Mouse (Mus musculus): ENCODE data around the gene Coro2a. TPM values are rescaled to one million over a fixed set of nuclear protein-coding genes. Genes with fewer than 3 reads are reported as not detected.
A peak's percentile ranks its signal among the peaks of the same experiment; 100 is the strongest.

Gene Coro2a
- polyA plus RNA-seq, 1 experiment from 2014 or later: 5.0 TPM

DNA sequence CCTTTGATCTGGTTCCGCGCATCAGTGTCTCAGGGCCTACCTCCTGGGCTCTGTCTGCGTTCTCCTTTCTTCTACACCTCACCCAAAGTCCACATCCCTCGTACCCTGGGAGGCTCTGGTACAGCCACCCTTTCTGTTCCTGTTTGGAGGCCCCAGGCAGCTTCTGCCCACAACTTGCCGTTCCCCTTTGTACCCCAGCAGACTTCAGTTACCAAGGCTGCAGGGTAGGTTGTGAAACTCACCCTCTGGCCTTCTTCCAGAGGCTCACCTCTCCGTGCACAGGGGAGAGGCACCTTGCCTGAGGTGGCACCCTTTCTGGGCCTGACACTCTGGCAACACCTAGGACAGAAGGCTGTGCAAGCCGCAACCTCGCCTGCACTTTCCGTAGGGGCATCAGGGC, 46.2 kb downstream of the Coro2a start:
- no peak for DNase-seq (ENCODE audit: low spot score)
- H3K36me3 ChIP-seq (ENCODE audit: control insufficient read depth, insufficient read depth, low read length): no peaks in the 10 kb centered on the region
- no peak; the same call in 1 of the 2 replicates for ATAC-seq (ENCODE audit: low read depth)
- no peaks in the 10 kb centered on the region for H3K9me3 ChIP-seq (ENCODE audit: control insufficient read depth, low read length)
- no peak overlapping the region for H3K4me2 ChIP-seq (ENCODE audit: low read depth, low read length)
- H3K9ac ChIP-seq (ENCODE audit: low read depth, low read length): no peak overlapping the region
- WGBS: 79% methylated on average over 9 of the region's 9 CpGs
- no peaks in the 10 kb centered on the region for H3K27me3 ChIP-seq (replicated peaks; ENCODE audit: control insufficient read depth, insufficient read depth, low read length)
- no peaks in the 10 kb centered on the region for H3K4me1 ChIP-seq (ENCODE audit: control insufficient read depth, insufficient read depth, low read length)
- no peak overlapping the region for H3K4me3 ChIP-seq (ENCODE audit: low read depth, low read length)
- no peak overlapping the region for H3K27ac ChIP-seq (replicated peaks; ENCODE audit: low read depth, low read length)

DNA sequence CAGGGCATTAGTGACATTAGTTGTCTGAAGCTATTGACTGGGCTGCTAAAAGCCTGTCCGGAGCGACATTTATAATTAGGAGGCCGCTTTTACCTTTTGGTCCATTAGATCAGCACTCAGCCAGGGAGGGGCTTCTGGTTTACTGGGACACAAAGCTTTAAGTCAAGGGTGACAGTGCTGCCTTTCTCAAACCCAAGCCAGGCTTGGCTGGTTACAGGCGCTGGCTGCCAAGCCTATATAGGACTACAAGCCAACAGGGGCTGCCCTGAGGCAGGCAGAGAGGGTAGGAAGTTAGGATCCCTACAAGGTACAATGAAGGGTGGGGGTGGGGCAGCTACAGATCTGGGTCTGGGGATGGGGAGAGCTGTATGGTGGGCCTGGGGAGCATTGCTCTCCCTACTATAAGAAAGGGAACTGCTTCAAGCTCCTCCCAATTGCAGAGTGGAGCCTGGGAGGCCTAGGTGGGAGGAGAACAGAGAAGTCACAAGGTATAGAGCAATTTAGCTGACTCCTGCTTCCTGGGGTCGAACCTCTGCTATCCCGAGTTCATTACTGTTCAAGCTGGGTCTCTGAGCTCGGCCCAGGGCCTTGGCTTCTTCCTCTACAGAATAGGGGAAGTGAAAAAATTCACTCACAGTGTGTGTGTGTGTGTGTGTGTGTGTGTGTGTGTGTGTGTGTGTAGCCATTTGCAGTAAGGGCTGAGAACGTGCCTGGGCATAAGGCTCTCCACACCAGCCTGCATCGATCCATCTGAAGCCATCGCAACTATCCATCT, 47.5 kb downstream of the Coro2a start:
- Histone ChIP-seq H3K27ac (replicated peaks; ENCODE audit: low read depth, low read length) (no peak overlapping the region), H3K9me3 (ENCODE audit: control insufficient read depth, low read length) (no peaks in the 10 kb centered on the region), H3K4me1 (ENCODE audit: control insufficient read depth, insufficient read depth, low read length) (no peaks in the 10 kb centered on the region), H3K27me3 (replicated peaks; ENCODE audit: control insufficient read depth, insufficient read depth, low read length) (no peaks in the 10 kb centered on the region), H3K4me2 (ENCODE audit: low read depth, low read length) (no peak overlapping the region), H3K4me3 (ENCODE audit: low read depth, low read length) (no peak overlapping the region), H3K9ac (ENCODE audit: low read depth, low read length) (no peak overlapping the region), H3K36me3 (ENCODE audit: control insufficient read depth, insufficient read depth, low read length) (no peaks in the 10 kb centered on the region)
- 76% methylated on average over 10 of the region's 10 CpGs for WGBS
- DNase-seq (ENCODE audit: low spot score) (no peak), ATAC-seq (ENCODE audit: low read depth) (no peak)

DNA sequence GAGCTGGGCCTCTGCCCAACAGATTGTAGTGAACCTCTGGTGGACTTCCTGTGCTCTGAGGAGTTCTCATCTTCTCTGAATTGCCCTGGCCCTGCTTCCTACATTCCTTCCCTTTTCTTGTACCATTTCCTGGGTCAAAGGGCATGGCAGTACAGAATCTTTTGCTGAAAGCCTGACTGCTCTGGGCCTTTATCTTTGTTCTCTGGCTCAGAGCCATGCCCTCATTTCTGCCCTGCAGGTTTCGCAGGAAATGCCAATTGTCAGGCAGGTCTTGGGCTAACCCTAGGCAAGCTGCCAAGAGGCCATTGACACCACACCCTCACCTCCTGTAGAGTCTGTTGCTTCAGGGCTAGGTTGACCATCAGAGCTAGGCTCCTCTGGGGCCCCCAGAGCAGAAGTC, 48.1 kb downstream of the Coro2a start:
- Histone ChIP-seq H3K36me3 (ENCODE audit: control insufficient read depth, insufficient read depth, low read length) (no peaks in the 10 kb centered on the region), H3K27ac (replicated peaks; ENCODE audit: low read depth, low read length) (no peak overlapping the region), H3K27me3 (replicated peaks; ENCODE audit: control insufficient read depth, insufficient read depth, low read length) (no peaks in the 10 kb centered on the region), H3K9ac (ENCODE audit: low read depth, low read length) (no peak overlapping the region), H3K9me3 (ENCODE audit: control insufficient read depth, low read length) (no peaks in the 10 kb centered on the region), H3K4me2 (ENCODE audit: low read depth, low read length) (no peak overlapping the region), H3K4me3 (ENCODE audit: low read depth, low read length) (no peak overlapping the region), H3K4me1 (ENCODE audit: control insufficient read depth, insufficient read depth, low read length) (no peaks in the 10 kb centered on the region)
- DNase-seq (ENCODE audit: low spot score): no peak
- no peak for ATAC-seq (ENCODE audit: low read depth)
- WGBS: 76% methylated on average over 1 of the region's 1 CpGs

DNA sequence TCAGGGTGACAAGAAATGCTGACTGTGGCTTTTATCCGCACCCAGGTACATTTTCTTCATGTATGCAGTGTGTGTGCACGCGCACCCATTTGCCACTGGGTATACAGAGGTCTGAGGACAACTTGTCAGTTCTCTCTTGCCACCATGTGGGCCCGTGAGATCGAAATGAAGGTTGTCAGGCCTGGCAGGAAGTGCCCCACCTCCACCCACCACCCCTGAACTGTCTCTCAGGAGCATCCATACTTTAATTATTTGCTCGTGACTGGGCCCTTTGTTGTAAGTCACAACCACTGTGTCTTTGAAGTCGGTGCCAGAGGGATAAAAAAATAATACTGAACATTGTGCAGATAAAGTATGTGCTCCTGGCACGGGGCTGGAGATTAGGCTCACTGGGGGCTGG, 51.6 kb downstream of the Coro2a start:
- DNase-seq (ENCODE audit: low spot score) (peak; percentile 45), ATAC-seq (ENCODE audit: low read depth) (no peak)
- Histone ChIP-seq H3K4me2 (ENCODE audit: low read depth, low read length) (no peak overlapping the region), H3K27me3 (replicated peaks; ENCODE audit: control insufficient read depth, insufficient read depth, low read length) (no peaks in the 10 kb centered on the region), H3K9me3 (ENCODE audit: control insufficient read depth, low read length) (no peaks in the 10 kb centered on the region), H3K4me1 (ENCODE audit: control insufficient read depth, insufficient read depth, low read length) (no peaks in the 10 kb centered on the region), H3K36me3 (ENCODE audit: control insufficient read depth, insufficient read depth, low read length) (no peaks in the 10 kb centered on the region), H3K4me3 (ENCODE audit: low read depth, low read length) (no peak overlapping the region), H3K27ac (replicated peaks; ENCODE audit: low read depth, low read length) (no peak overlapping the region), H3K9ac (ENCODE audit: low read depth, low read length) (no peak overlapping the region)
- WGBS: 43% methylated on average over 8 of the region's 8 CpGs

DNA sequence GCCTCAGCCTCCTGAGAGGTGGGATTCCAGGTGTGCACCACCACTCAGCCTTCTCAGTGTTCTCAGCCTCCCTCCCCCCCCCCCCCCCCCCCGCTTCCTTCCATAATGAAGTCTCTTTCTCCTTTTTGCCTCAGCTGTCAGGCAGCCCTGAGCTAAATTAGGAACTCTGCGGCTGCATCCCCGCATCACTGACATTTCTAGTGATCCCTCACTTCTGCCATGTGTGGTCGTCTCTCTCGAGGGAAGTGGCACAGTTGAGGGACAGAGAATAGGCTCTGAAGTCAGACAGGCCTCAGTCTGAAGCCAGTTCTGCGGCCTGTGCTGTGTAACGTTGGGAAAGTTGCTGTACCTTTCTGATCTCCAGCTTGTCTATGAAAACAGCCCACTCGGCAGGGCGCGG, 52.0 kb downstream of the Coro2a start:
- 71% methylated on average over 10 of the region's 10 CpGs for WGBS
- no peak overlapping the region for H3K9ac ChIP-seq (ENCODE audit: low read depth, low read length)
- H3K9me3 ChIP-seq (ENCODE audit: control insufficient read depth, low read length): no peaks in the 10 kb centered on the region
- no peaks in the 10 kb centered on the region for H3K4me1 ChIP-seq (ENCODE audit: control insufficient read depth, insufficient read depth, low read length)
- H3K27ac ChIP-seq (replicated peaks; ENCODE audit: low read depth, low read length): no peak overlapping the region
- H3K27me3 ChIP-seq (replicated peaks; ENCODE audit: control insufficient read depth, insufficient read depth, low read length): no peaks in the 10 kb centered on the region
- H3K4me3 ChIP-seq (ENCODE audit: low read depth, low read length): no peak overlapping the region
- no peaks in the 10 kb centered on the region for H3K36me3 ChIP-seq (ENCODE audit: control insufficient read depth, insufficient read depth, low read length)
- ATAC-seq (ENCODE audit: low read depth): no peak
- no peak overlapping the region for H3K4me2 ChIP-seq (ENCODE audit: low read depth, low read length)
- DNase-seq (ENCODE audit: low spot score): no peak

DNA sequence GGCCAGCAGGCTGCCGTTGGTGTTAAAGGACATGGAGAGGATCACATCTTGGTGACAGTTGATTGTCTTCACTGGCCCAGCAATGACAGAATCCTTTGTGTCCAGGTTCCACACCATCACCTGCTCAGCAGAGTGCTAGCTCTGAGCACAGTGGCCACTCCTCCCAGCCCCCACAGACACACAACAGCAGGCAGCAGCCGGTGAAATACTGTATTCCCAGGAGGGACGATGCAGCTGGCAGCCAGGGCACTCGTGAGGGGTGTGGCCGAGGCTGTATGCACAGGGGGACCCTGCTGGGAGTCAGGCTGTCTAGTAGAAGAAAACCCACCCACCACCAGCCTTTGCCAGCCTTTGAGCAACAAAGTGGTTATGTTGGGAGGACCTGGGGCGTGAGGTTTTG, 55.3 kb downstream of the Coro2a start:
- 34% methylated on average over 5 of the region's 6 CpGs for WGBS
- Histone ChIP-seq H3K4me3 (ENCODE audit: low read depth, low read length) (no peak overlapping the region), H3K27me3 (replicated peaks; ENCODE audit: control insufficient read depth, insufficient read depth, low read length) (no peaks in the 10 kb centered on the region), H3K27ac (replicated peaks; ENCODE audit: low read depth, low read length) (no peak overlapping the region), H3K4me1 (ENCODE audit: control insufficient read depth, insufficient read depth, low read length) (no peaks in the 10 kb centered on the region), H3K4me2 (ENCODE audit: low read depth, low read length) (no peak overlapping the region), H3K36me3 (ENCODE audit: control insufficient read depth, insufficient read depth, low read length) (no peaks in the 10 kb centered on the region), H3K9me3 (ENCODE audit: control insufficient read depth, low read length) (no peaks in the 10 kb centered on the region), H3K9ac (ENCODE audit: low read depth, low read length) (no peak overlapping the region)
- ATAC-seq (ENCODE audit: low read depth) (peak; percentile 81), DNase-seq (ENCODE audit: low spot score) (peak; percentile 77)

DNA sequence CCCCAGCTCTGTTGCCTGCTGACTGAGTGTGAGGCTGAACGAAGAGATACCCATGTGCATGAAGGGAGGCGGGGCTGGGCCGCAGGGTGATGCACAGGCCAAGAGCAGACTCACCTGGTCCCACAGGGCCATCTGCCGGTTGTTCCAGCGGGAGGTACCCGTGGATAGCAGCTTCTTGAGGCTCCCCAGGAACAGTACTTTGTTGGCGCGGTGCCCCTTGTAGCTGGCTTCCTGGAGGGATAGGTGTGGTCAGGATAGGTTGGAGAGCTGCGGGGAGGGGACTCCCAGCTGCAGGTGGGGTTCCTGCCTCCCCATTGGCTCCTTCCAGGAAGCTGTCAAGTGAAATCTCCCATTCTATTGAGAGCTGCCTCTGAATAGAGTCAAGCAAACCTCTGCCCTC, 56.5 kb downstream of the Coro2a start:
- WGBS: 12% methylated on average over 9 of the region's 9 CpGs
- H3K4me3 ChIP-seq (ENCODE audit: low read depth, low read length): no peak overlapping the region

DNA sequence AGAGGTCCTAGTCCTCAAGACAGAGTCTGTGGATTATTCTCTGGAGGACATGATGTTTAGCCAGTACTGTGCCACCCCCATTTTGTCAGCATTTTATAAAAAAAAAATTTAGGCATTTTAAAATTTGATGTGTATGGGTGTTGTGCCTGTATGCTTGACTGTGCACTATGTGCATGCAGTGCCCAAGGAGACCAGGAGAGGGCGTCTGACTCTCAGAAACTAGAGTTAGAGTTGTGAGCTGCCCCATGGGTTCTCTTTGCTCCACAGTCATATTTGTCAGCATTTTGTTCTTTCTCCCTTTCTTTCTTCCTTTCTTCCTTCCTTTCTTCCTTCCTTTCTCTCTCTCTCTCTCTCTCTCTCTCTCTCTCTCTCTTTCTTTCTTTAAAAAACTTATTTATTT, 57.7 kb downstream of the Coro2a start:
- Histone ChIP-seq H3K9ac (ENCODE audit: low read depth, low read length) (no peak overlapping the region), H3K4me3 (ENCODE audit: low read depth, low read length) (no peak overlapping the region), H3K9me3 (ENCODE audit: control insufficient read depth, low read length) (no peaks in the 10 kb centered on the region), H3K4me2 (ENCODE audit: low read depth, low read length) (no peak overlapping the region), H3K27me3 (replicated peaks; ENCODE audit: control insufficient read depth, insufficient read depth, low read length) (no peaks in the 10 kb centered on the region), H3K27ac (replicated peaks; ENCODE audit: low read depth, low read length) (no peak overlapping the region), H3K4me1 (ENCODE audit: control insufficient read depth, insufficient read depth, low read length) (no peaks in the 10 kb centered on the region), H3K36me3 (ENCODE audit: control insufficient read depth, insufficient read depth, low read length) (no peaks in the 10 kb centered on the region)
- ATAC-seq (ENCODE audit: low read depth) (no peak), DNase-seq (ENCODE audit: low spot score) (no peak)
- 20% methylated on average over 1 of the region's 1 CpGs for WGBS

More for the DNA sequence above, 56.5 kb downstream of the Coro2a start:
- H3K36me3 ChIP-seq (ENCODE audit: control insufficient read depth, insufficient read depth, low read length): no peaks in the 10 kb centered on the region
- H3K4me2 ChIP-seq (ENCODE audit: low read depth, low read length): no peak overlapping the region
- H3K4me1 ChIP-seq (ENCODE audit: control insufficient read depth, insufficient read depth, low read length): no peaks in the 10 kb centered on the region
- no peaks in the 10 kb centered on the region for H3K27me3 ChIP-seq (replicated peaks; ENCODE audit: control insufficient read depth, insufficient read depth, low read length)
- H3K27ac ChIP-seq (replicated peaks; ENCODE audit: low read depth, low read length): no peak overlapping the region
- H3K9ac ChIP-seq (ENCODE audit: low read depth, low read length): no peak overlapping the region
- ATAC-seq (ENCODE audit: low read depth): peak; percentile 58; the same call in 1 of the 2 replicates
- DNase-seq (ENCODE audit: low spot score): peak; percentile 74
- H3K9me3 ChIP-seq (ENCODE audit: control insufficient read depth, low read length): no peaks in the 10 kb centered on the region

DNA sequence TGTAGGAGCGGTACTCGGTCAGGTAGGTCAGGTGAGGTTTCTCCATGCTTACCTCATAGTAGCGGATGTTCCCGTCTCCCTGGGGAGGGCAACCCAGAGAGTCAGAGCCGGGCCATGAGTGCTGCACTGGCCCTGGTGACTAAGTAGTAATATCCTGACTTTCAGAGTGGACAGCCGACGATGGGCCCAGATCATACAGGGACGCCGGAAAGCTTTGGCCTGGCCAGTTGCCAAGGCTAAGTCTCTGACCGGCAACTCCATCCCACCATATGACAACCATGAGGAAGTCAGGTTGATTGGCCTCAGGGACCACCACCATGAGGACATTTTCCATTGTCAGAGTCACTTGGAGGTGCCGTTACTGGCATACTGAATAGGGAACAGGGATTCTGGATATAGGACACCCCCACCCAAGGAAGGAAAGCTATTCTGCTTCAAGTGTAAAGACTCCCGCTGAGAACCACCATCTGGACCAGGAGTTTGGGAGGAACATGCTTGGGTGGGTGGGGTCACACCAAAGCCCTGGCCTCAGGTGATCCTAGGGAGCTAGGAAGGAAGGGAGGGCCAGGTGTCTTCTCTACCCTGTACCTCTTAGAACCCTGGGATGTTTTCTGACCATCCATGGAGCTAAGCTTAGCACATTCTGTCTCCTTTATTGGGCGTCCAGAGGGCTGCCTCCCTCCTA, 58.5 kb downstream of the Coro2a start:
- WGBS: 88% methylated on average over 13 of the region's 13 CpGs
- ATAC-seq (ENCODE audit: low read depth) (no peak), DNase-seq (ENCODE audit: low spot score) (no peak)
- no peak overlapping the region for H3K9ac ChIP-seq (ENCODE audit: low read depth, low read length)
- H3K4me2 ChIP-seq (ENCODE audit: low read depth, low read length): no peak overlapping the region
- H3K27me3 ChIP-seq (replicated peaks; ENCODE audit: control insufficient read depth, insufficient read depth, low read length): no peaks in the 10 kb centered on the region
- no peaks in the 10 kb centered on the region for H3K4me1 ChIP-seq (ENCODE audit: control insufficient read depth, insufficient read depth, low read length)
- no peak overlapping the region for H3K4me3 ChIP-seq (ENCODE audit: low read depth, low read length)
- no peaks in the 10 kb centered on the region for H3K9me3 ChIP-seq (ENCODE audit: control insufficient read depth, low read length)
- no peaks in the 10 kb centered on the region for H3K36me3 ChIP-seq (ENCODE audit: control insufficient read depth, insufficient read depth, low read length)
- no peak overlapping the region for H3K27ac ChIP-seq (replicated peaks; ENCODE audit: low read depth, low read length)

Data from embryonic facial prominence, embryonic 14.5 days (tissue).